Mouse (Mus musculus) heart, embryonic 14.5 days (tissue): Measurements from ENCODE around the gene Kif26b. TPM values are rescaled to one million over a fixed set of nuclear protein-coding genes. Genes with fewer than 3 reads are reported as not detected.

Source experiments
- ATAC-seq: fragments of 200-750 bp; cut with Nextera tagmentation; 2 replicates; pipeline ENCODE4 v1.8.0; 2017; ENCODE audit warnings: low read depth, moderate TSS enrichment; ENCODE audit not compliant: insufficient number of reproducible peaks, insufficient read depth, low FRiP score
- H3K27ac ChIP-seq, 2 experiments: fragments of 200-500 bp in 1 of 2; fragments of 300-500 bp in 1 of 2; sonication (generic) in 1 of 2; replicated peaks in 1 of 2; 2 replicates each; pipeline ENCODE4 v1.5.1; 2012 to 2014; ENCODE audit warnings: low read depth in 2 of 2, low read length in 2 of 2, control low read depth in 1 of 2, mild to moderate bottlenecking in 1 of 2, mixed read lengths in 1 of 2; ENCODE audit not compliant: control insufficient read depth in 1 of 2, insufficient read depth in 1 of 2
- H3K27me3 ChIP-seq: fragments of 300-500 bp; sonication (generic); 2 replicates; pipeline ENCODE4 v1.6.1; 2014; ENCODE audit warnings: mild to moderate bottlenecking, low read length, control low read depth; ENCODE audit not compliant: control insufficient read depth, insufficient read depth
- H3K36me3 ChIP-seq: fragments of 300-500 bp; sonication (generic); 2 replicates; pipeline ENCODE4 v1.6.1; 2014; ENCODE audit warnings: mild to moderate bottlenecking, control low read depth, low read length, mixed read lengths; ENCODE audit not compliant: control insufficient read depth, insufficient read depth
- H3K4me1 ChIP-seq, 2 experiments: fragments of 200-500 bp in 1 of 2; fragments of 300-500 bp in 1 of 2; sonication (generic) in 1 of 2; 2 replicates each; pipeline ENCODE4 v1.6.1; 2012 to 2014; ENCODE audit warnings: low read length in 2 of 2, control low read depth in 1 of 2, mixed read lengths in 1 of 2; ENCODE audit not compliant: control insufficient read depth in 2 of 2, insufficient read depth in 2 of 2
- H3K4me2 ChIP-seq: fragments of 300-500 bp; sonication (generic); 2 replicates; pipeline ENCODE4 v1.6.1; 2014; ENCODE audit warnings: mild to moderate bottlenecking, low read length
- H3K4me3 ChIP-seq, 2 experiments: fragments of 200-500 bp in 1 of 2; fragments of 300-500 bp in 1 of 2; sonication (generic) in 1 of 2; 2 replicates each; pipeline ENCODE4 v1.5.1; 2012 to 2014; ENCODE audit warnings: low read length in 2 of 2, mild to moderate bottlenecking in 2 of 2, control low read depth in 1 of 2, low read depth in 1 of 2, moderate library complexity in 1 of 2; ENCODE audit not compliant: control insufficient read depth in 1 of 2, insufficient read depth in 1 of 2
- H3K9ac ChIP-seq: fragments of 300-500 bp; sonication (generic); 2 replicates; pipeline ENCODE4 v1.6.1; 2014; ENCODE audit warnings: mild to moderate bottlenecking, low read length
- H3K9me3 ChIP-seq: fragments of 300-500 bp; sonication (generic); 2 replicates; pipeline ENCODE4 v1.6.1; 2016; ENCODE audit warnings: low read length, control low read depth; ENCODE audit not compliant: control insufficient read depth
- WGBS: fragments of 180-500 bp; shearing (Covaris S2); extraction: QIAGEN DNeasy Blood & Tissue Kit; methylation state at CpG from one replicate; pipeline ENCODE4 v1.1.7; 2014; 5-methylcytosine and 5-hydroxymethylcytosine counted together
- polyA plus RNA-seq: library from polyadenylated mRNA; unstranded; fragments of >200 nt; fragmentation: Nextera tagmentation; extraction: Ambion mirVana; gene quantifications from 2 replicates; pipeline ENCODE4 v1.2.1, GENCODE M21; 2014

Kif26b gene
- polyA plus RNA-seq, 1 experiment from 2014 or later = 14.4 TPM

GRCm38 (mm10) chr1:178895674-178896073, 366.7 kb downstream of the Kif26b start:
- Histone ChIP-seq H3K27ac (peak overlapping the region; percentile 23 to 43; a peak in 1 of 4 replicates), H3K9me3 (no peaks in the 10 kb centered on the region), H3K27me3 (no peaks in the 10 kb centered on the region), H3K36me3 (peaks cover 19% of the 10 kb centered on the region), H3K4me1 (peaks cover 0 to 8% of the 10 kb centered on the region in 2 experiments; a peak in 1 of 4 replicates), H3K9ac (no peak overlapping the region), H3K4me2 (no peak overlapping the region), H3K4me3 (no peak overlapping the region)
- 65% methylated on average over 4 of the region's 4 CpGs for WGBS
- no peak for ATAC-seq

GRCm38 (mm10) chr1:178910951-178911350, 382.0 kb downstream of the Kif26b start:
- Histone ChIP-seq H3K27ac (no peak overlapping the region), H3K9me3 (no peaks in the 10 kb centered on the region), H3K27me3 (no peaks in the 10 kb centered on the region), H3K9ac (no peak overlapping the region), H3K4me2 (no peak overlapping the region), H3K36me3 (peaks cover 26% of the 10 kb centered on the region), H3K4me3 (no peak overlapping the region), H3K4me1 (peaks cover 4 to 10% of the 10 kb centered on the region in 2 experiments)
- 67% methylated on average over 14 of the region's 14 CpGs for WGBS
- ATAC-seq = no peak

- peaks cover 40% of the 10 kb centered on the region for H3K36me3 ChIP-seq
- ATAC-seq = no peak
- no peak overlapping the region for H3K4me3 ChIP-seq
- H3K9me3 ChIP-seq = no peaks in the 10 kb centered on the region
- no peak overlapping the region for H3K4me2 ChIP-seq
- no peak overlapping the region for H3K9ac ChIP-seq
- no peak overlapping the region; a peak in 1 of 4 replicates for H3K27ac ChIP-seq
- H3K4me1 ChIP-seq = peaks cover 10 to 12% of the 10 kb centered on the region in 2 experiments
- no peaks in the 10 kb centered on the region for H3K27me3 ChIP-seq
- 42% methylated on average over 6 of the region's 6 CpGs for WGBS
Measured at GRCm38 (mm10) chr1:178912936-178913716, 384.2 kb downstream of the Kif26b start.

- WGBS = 68% methylated on average over 12 of the region's 12 CpGs
- no peak overlapping the region for H3K27ac ChIP-seq
- H3K9ac ChIP-seq = no peak overlapping the region
- ATAC-seq = no peak
- no peak overlapping the region for H3K4me2 ChIP-seq
- no peak overlapping the region for H3K4me3 ChIP-seq
- H3K36me3 ChIP-seq = peaks cover 59% of the 10 kb centered on the region
- no peaks in the 10 kb centered on the region for H3K9me3 ChIP-seq
- no peaks in the 10 kb centered on the region for H3K27me3 ChIP-seq
- peaks cover 10 to 12% of the 10 kb centered on the region in 2 experiments for H3K4me1 ChIP-seq
Measured at GRCm38 (mm10) chr1:178915056-178915455, 386.1 kb downstream of the Kif26b start.

- 54% methylated on average over 31 of the region's 31 CpGs for WGBS
- Histone ChIP-seq H3K36me3 (peaks cover 70% of the 10 kb centered on the region), H3K4me2 (no peak overlapping the region), H3K9ac (no peak overlapping the region), H3K4me3 (no peak overlapping the region), H3K4me1 (peaks cover 9 to 12% of the 10 kb centered on the region in 2 experiments), H3K9me3 (no peaks in the 10 kb centered on the region), H3K27ac (no peak overlapping the region), H3K27me3 (no peaks in the 10 kb centered on the region)
- ATAC-seq = no peak
Measured at GRCm38 (mm10) chr1:178917194-178917902, 388.4 kb downstream of the Kif26b start.

- Histone ChIP-seq H3K27me3 (no peaks in the 10 kb centered on the region), H3K9ac (no peak overlapping the region), H3K27ac (no peak overlapping the region), H3K36me3 (peaks cover 47% of the 10 kb centered on the region), H3K4me1 (no peaks in the 10 kb centered on the region), H3K4me2 (no peak overlapping the region), H3K9me3 (no peaks in the 10 kb centered on the region), H3K4me3 (no peak overlapping the region)
- ATAC-seq = no peak
- WGBS = 78% methylated on average over 8 of the region's 8 CpGs
Measured at GRCm38 (mm10) chr1:178924492-178925183, 395.7 kb downstream of the Kif26b start.

GRCm38 (mm10) chr1:178929531-178929930, 400.6 kb downstream of the Kif26b start:
- Histone ChIP-seq H3K27ac (no peak overlapping the region), H3K4me3 (no peak overlapping the region), H3K4me2 (no peak overlapping the region), H3K9me3 (no peaks in the 10 kb centered on the region), H3K9ac (no peak overlapping the region), H3K27me3 (no peaks in the 10 kb centered on the region), H3K4me1 (0 out of 4 replicates have a peak, but pooled peaks cover 0 to 3% of the 10 kb centered on the region in 2 experiments), H3K36me3 (peaks cover 49% of the 10 kb centered on the region)
- WGBS = 51% methylated on average over 4 of the region's 4 CpGs
- no peak for ATAC-seq
